Mouse (Mus musculus) intestine, postnatal 0 days (tissue): ENCODE measurements around the gene Hist1h2bn. TPM values are rescaled to one million over a fixed set of nuclear protein-coding genes. Genes with fewer than 3 reads are reported as not detected.
"Not testable (repeated sequence)": the region's sequence is repeated elsewhere in the genome, so short reads cannot be mapped to it uniquely, and the experiment has no call there.

Source experiments
- ATAC-seq: fragments of 200-750 bp; cut with Nextera tagmentation; 2 replicates; pipeline ENCODE4 v1.8.0; 2017; ENCODE audit warnings: mild to moderate bottlenecking, moderate TSS enrichment, moderate library complexity
- H3K27ac ChIP-seq: fragments of 300-500 bp; sonication (generic); 2 replicates; pipeline ENCODE4 v1.5.1; 2014; ENCODE audit warnings: mild to moderate bottlenecking, low read depth, low read length, moderate library complexity
- H3K27me3 ChIP-seq: fragments of 300-500 bp; sonication (generic); replicated peaks from 2 replicates; pipeline ENCODE4 v1.6.1; 2014; ENCODE audit warnings: low read length, mixed read lengths; ENCODE audit not compliant: control insufficient read depth, insufficient read depth
- H3K36me3 ChIP-seq: fragments of 300-500 bp; sonication (generic); 2 replicates; pipeline ENCODE4 v1.6.1; 2014; ENCODE audit warnings: mild to moderate bottlenecking, moderate library complexity; ENCODE audit not compliant: control insufficient read depth, insufficient read depth
- H3K4me1 ChIP-seq: fragments of 300-500 bp; sonication (generic); replicated peaks from 2 replicates; pipeline ENCODE4 v1.6.1; 2014; ENCODE audit warnings: antibody characterized with exemption, low read length, mixed read lengths; ENCODE audit not compliant: control insufficient read depth, insufficient read depth
- H3K4me2 ChIP-seq: fragments of 300-500 bp; sonication (generic); replicated peaks from 2 replicates; pipeline ENCODE4 v1.6.1; 2014; ENCODE audit warnings: low read depth, mild to moderate bottlenecking, moderate library complexity
- H3K4me3 ChIP-seq: fragments of 300-500 bp; sonication (generic); 2 replicates; pipeline ENCODE4 v1.5.1; 2014; ENCODE audit warnings: low read depth, low read length
- H3K9ac ChIP-seq: fragments of 300-500 bp; sonication (generic); 2 replicates; pipeline ENCODE4 v1.6.1; 2014; ENCODE audit warnings: mild to moderate bottlenecking, low read depth, low read length
- H3K9me3 ChIP-seq: fragments of 300-500 bp; sonication (generic); 2 replicates; pipeline ENCODE4 v1.6.1; 2016; ENCODE audit warnings: mixed run types; ENCODE audit not compliant: control insufficient read depth
- CTCF ChIP-seq: sonication (generic); IDR thresholded peaks from 2 replicates; pipeline ENCODE4 v1.5.1; 2016; ENCODE audit warnings: low read depth, mild to moderate bottlenecking, control low read depth, antibody characterized with exemption, moderate library complexity
- WGBS: fragments of 180-500 bp; shearing (Covaris S2); extraction: QIAGEN DNeasy Blood & Tissue Kit; methylation state at CpG from one replicate; pipeline ENCODE4 v1.1.7; 2014; 5-methylcytosine and 5-hydroxymethylcytosine counted together
- polyA plus RNA-seq: library from polyadenylated mRNA; unstranded; fragments of >200 nt; fragmentation: Nextera tagmentation; extraction: Ambion mirVana; gene quantifications from 2 replicates; pipeline ENCODE4 v1.2.1, GENCODE M21; 2015

The Hist1h2bn gene
- polyA plus RNA-seq, 1 experiment from 2014 or later = 1.1 TPM

GRCm38 (mm10) chr13:21715131-21715863 lies 38.6 kb upstream of the Hist1h2bn start:
- H3K4me3 ChIP-seq = peak overlapping the region; percentile 41
- ATAC-seq = no peak
- H3K9me3 ChIP-seq = no peaks in the 10 kb centered on the region
- H3K4me1 ChIP-seq = peaks cover 11% of the 10 kb centered on the region
- H3K9ac ChIP-seq = 0 out of 2 replicates have a peak overlapping the region, but pooled peaks have one; percentile 31
- peak overlapping the region; percentile 77 for H3K4me2 ChIP-seq
- no peaks in the 10 kb centered on the region for H3K27me3 ChIP-seq
- no peak for TF ChIP-seq CTCF
- no peaks in the 10 kb centered on the region for H3K36me3 ChIP-seq
- WGBS = under 1% methylated on average over 21 of the region's 22 CpGs
- H3K27ac ChIP-seq = peak overlapping the region; percentile 46; the same call in 1 of the 2 replicates

- H3K9ac ChIP-seq = peak within 1 kb of the TSS; percentile 49
- peak within 1 kb of the TSS; percentile 41 for H3K4me3 ChIP-seq
- not testable (repeated sequence) for H3K27me3 ChIP-seq, H3K9me3 ChIP-seq, H3K36me3 ChIP-seq
- peak within 1 kb of the TSS; percentile 80 for H3K27ac ChIP-seq
- WGBS = under 1% methylated on average over 27 of the region's 50 CpGs
- ATAC-seq = peak; percentile 89
- peak within 1 kb of the TSS; percentile 77 for H3K4me2 ChIP-seq
- peaks cover 11% of the 10 kb centered on the region for H3K4me1 ChIP-seq
Observed at GRCm38 (mm10) chr13:21715864-21716539, 37.9 kb upstream of the Hist1h2bn start, which contains the start of the genes Hist1h2bl and Hist1h2ai. Gene Hist1h2bl, minus strand, starts transcription at chr13:21716143. Gene Hist1h2ai, plus strand, starts transcription at chr13:21716422.

GRCm38 (mm10) chr13:21716540-21717391 lies 37.2 kb upstream of the Hist1h2bn start:
- H3K27ac ChIP-seq = peak overlapping the region; percentile 80
- not testable (repeated sequence) for H3K27me3 ChIP-seq, H3K36me3 ChIP-seq, H3K9me3 ChIP-seq
- under 1% methylated on average over 9 of the region's 38 CpGs for WGBS
- peak; percentile 42 for ATAC-seq
- H3K4me3 ChIP-seq = peak overlapping the region; percentile 41
- H3K4me1 ChIP-seq = peaks cover 11% of the 10 kb centered on the region
- peak overlapping the region; percentile 49 for H3K9ac ChIP-seq
- H3K4me2 ChIP-seq = peak overlapping the region; percentile 77

- Histone ChIP-seq H3K9ac (peak within 1 kb of the TSS; percentile 49), H3K4me1 (peaks cover 11% of the 10 kb centered on the region), H3K4me2 (peak within 1 kb of the TSS; percentile 77), H3K4me3 (peak within 1 kb of the TSS; percentile 41), H3K27ac (peak within 1 kb of the TSS; percentile 80)
- WGBS = 2% methylated on average over 24 of the region's 56 CpGs
- H3K9me3 ChIP-seq, H3K27me3 ChIP-seq, H3K36me3 ChIP-seq: not testable (repeated sequence)
- ATAC-seq = peak; percentile 31
Observed at GRCm38 (mm10) chr13:21717397-21718357, 36.2 kb upstream of the Hist1h2bn start, which contains the start of gene Hist1h3h. Gene Hist1h3h, plus strand, starts transcription at chr13:21717659.

- no peak for TF ChIP-seq CTCF
- no peaks in the 10 kb centered on the region for H3K36me3 ChIP-seq
- ATAC-seq = no peak
- WGBS = 61% methylated on average over 4 of the region's 4 CpGs
- H3K4me2 ChIP-seq = peak overlapping the region; percentile 61
- no peaks in the 10 kb centered on the region for H3K27me3 ChIP-seq
- H3K9me3 ChIP-seq = no peaks in the 10 kb centered on the region
- no peak overlapping the region for H3K27ac ChIP-seq
- peak overlapping the region; percentile 26 for H3K4me3 ChIP-seq
- no peak overlapping the region for H3K9ac ChIP-seq
- H3K4me1 ChIP-seq = peaks cover 11% of the 10 kb centered on the region
Observed at GRCm38 (mm10) chr13:21718381-21719080, 35.4 kb upstream of the Hist1h2bn start.
